Mouse (Mus musculus) lung, postnatal 0 days (tissue): ENCODE measurements around the gene Nisch.

Source experiments
- CTCF ChIP-seq: IDR thresholded peaks from 2 replicates; pipeline ENCODE4 v1.5.1; 2016; ENCODE audit warnings: antibody characterized with exemption, mild to moderate bottlenecking
- EP300 ChIP-seq: IDR thresholded peaks from 2 replicates; pipeline ENCODE4 v1.6.1; 2016; ENCODE audit warnings: antibody characterized with exemption, mild to moderate bottlenecking, control low read depth

GRCm38 (mm10) chr14:31251084-31251604 lies 34.4 kb upstream of the Nisch start, which contains the start of the genes Phf7 and Bap1:
- TF ChIP-seq CTCF (peak; percentile 30), EP300 (no peak)
